Comparison of ENCODE assay signal across 9 mouse cellular contexts in genomic region chr19:15838327-15838726, GRCm38 (mm10).
DNase-seq lines count a peak whose midpoint lies in the region; TF ChIP-seq lines count a peak whose summit lies in the region.
"Had no signal": no experiment of that assay in that cellular context is flagged by ENCODE, and none has a peak within 500 bp of the region (broad histone marks: within the 10 kb centered on the region; RNA-seq: fewer than 3 reads in every experiment).

No protein-coding gene starts in this region.

- no peak for TF ChIP-seq POLR2A in bone marrow, adult 2 months (IDR thresholded peaks at IDR 0.05; ENCODE audit: borderline replicate concordance, control insufficient read depth, low read depth, low read length)

- peak; percentile 33 for DNase-seq in kidney, postnatal 10 days
- no peak for DNase-seq in kidney, adult 18-20 months
- peak; percentile 53 for DNase-seq in A20 (ENCODE audit: low read depth, low spot score)
- DNase-seq in layer of hippocampus, postnatal 14 days (ENCODE audit: low spot score in 2 of 2): peak; percentile 18 to 33
- DNase-seq in testis, postnatal 10 days (ENCODE audit: low spot score): no peak
- DNase-seq in ovary, adult 18-20 months (ENCODE audit: low spot score): no peak
- DNase-seq: right cerebral cortex, postnatal 25 days; thymus, postnatal 25 days had no signal

- H3K4me1 ChIP-seq in bone marrow, adult 2 months (ENCODE audit: control insufficient read depth, insufficient read depth, low read length): peaks cover 3% of the 10 kb centered on the region

- H3K27ac ChIP-seq in bone marrow, adult 2 months (ENCODE audit: control insufficient read depth, insufficient read depth, low read depth, low read length, poor library complexity): peak overlapping the region; percentile 74

- 54% methylated on average over 5 of the region's 5 CpGs for WGBS in bone marrow, adult 2 months

- H3K4me3 ChIP-seq in bone marrow, adult 2 months (replicated peaks; ENCODE audit: control insufficient read depth, low read depth, low read length): no peak overlapping the region

- no peak for TF ChIP-seq CTCF in bone marrow, adult 2 months (IDR thresholded peaks at IDR 0.05; ENCODE audit: control insufficient read depth, insufficient read depth, low read length)

Comparison
In these comparisons a context has a peak if more than half of its experiments do, and no peak if none do; other contexts are left out.
1. DNase-seq: peak in kidney, postnatal 10 days (single experiment), A20 (single experiment) and layer of hippocampus, postnatal 14 days (2 of 2); none in kidney, adult 18-20 months (single experiment), testis, postnatal 10 days (single experiment) and ovary, adult 18-20 months (single experiment).